ENCODE assay signal across 19 mouse cellular contexts in the genomic region with DNA sequence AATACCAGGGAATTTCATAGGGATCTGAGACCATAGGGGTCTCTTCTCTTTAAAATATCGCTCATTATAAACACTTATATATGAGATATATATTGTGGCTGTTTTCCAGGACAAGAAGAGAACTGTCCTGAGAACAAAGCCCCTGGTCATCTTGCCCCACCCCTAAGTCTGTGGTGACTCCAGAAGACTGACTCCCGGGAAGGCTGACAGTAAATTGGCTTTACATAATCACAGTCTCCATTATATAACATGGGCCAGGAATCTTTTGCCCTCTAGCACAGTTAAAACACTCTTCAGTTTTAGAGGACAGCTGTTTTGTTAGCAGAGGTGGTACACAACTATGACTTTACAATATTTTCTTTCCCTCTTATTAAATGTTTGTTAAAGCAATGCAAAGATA.
DNase-seq lines count a peak whose midpoint lies in the region; ATAC-seq lines count a peak whose summit lies in the region.
"Had no signal": no experiment of that assay in that cellular context is flagged by ENCODE, and none has a peak within 500 bp of the region (broad histone marks: within the 10 kb centered on the region; RNA-seq: fewer than 3 reads in every experiment).

No protein-coding gene starts in this region.

- H3K4me2 ChIP-seq in embryonic facial prominence, embryonic 13.5 days, result 0 out of 2 replicates have a peak overlapping the region, but pooled peaks have one; percentile 5
- no peak overlapping the region for H3K4me2 ChIP-seq in heart, embryonic 15.5 days
- no peak overlapping the region for H3K4me2 ChIP-seq in kidney, embryonic 15.5 days
- H3K4me2 ChIP-seq: forebrain, embryonic 12.5 days; limb, embryonic 12.5 days; midbrain, embryonic 11.5 days had no signal

- H3K27me3 ChIP-seq in embryonic facial prominence, embryonic 13.5 days, result no peaks in the 10 kb centered on the region
- no peaks in the 10 kb centered on the region for H3K27me3 ChIP-seq in embryonic facial prominence, embryonic 10.5 days (replicated peaks; ENCODE audit: low read depth, poor library complexity, severe bottlenecking)
- no peaks in the 10 kb centered on the region for H3K27me3 ChIP-seq in heart, embryonic 15.5 days
- H3K27me3 ChIP-seq in kidney, embryonic 15.5 days, result no peaks in the 10 kb centered on the region
- H3K27me3 ChIP-seq: forebrain, embryonic 12.5 days; limb, embryonic 12.5 days had no signal

- intact Hi-C loops in left cerebral cortex, postnatal 25 days (cut with DNase I), result no loop called here

- no peak overlapping the region for H3K4me3 ChIP-seq in embryonic facial prominence, embryonic 13.5 days
- H3K4me3 ChIP-seq in embryonic facial prominence, embryonic 10.5 days, result no peak overlapping the region
- no peak overlapping the region for H3K4me3 ChIP-seq in heart, embryonic 15.5 days
- no peak overlapping the region for H3K4me3 ChIP-seq in kidney, embryonic 15.5 days (replicated peaks)
- H3K4me3 ChIP-seq: erythroblast, embryonic 14.5 days; forebrain, embryonic 12.5 days; limb, embryonic 12.5 days had no signal

- DNase-seq in embryonic facial prominence, embryonic 10.5 days (ENCODE audit: low spot score), result no peak
- no peak for DNase-seq in heart, adult 18-20 months
- peak; percentile 67 for DNase-seq in kidney, adult 9 months
- DNase-seq in adipocyte (ENCODE audit: low spot score), result peak; percentile 57
- no peak for DNase-seq in left cerebral cortex, postnatal 25 days (ENCODE audit: low spot score in 2 of 2)
- DNase-seq: cerebellum, adult 8-10 months; kidney, adult 11 months; kidney, postnatal 14 days; layer of hippocampus, postnatal 36 days; lung, postnatal 10 days had no signal

- H3K9me3 ChIP-seq in embryonic facial prominence, embryonic 13.5 days, result no peaks in the 10 kb centered on the region
- no peaks in the 10 kb centered on the region for H3K9me3 ChIP-seq in embryonic facial prominence, embryonic 10.5 days
- no peaks in the 10 kb centered on the region for H3K9me3 ChIP-seq in heart, embryonic 15.5 days (replicated peaks)
- H3K9me3 ChIP-seq in kidney, embryonic 15.5 days (replicated peaks), result no peaks in the 10 kb centered on the region
- H3K9me3 ChIP-seq: forebrain, embryonic 12.5 days; limb, embryonic 12.5 days had no signal

- ATAC-seq in embryonic facial prominence, embryonic 13.5 days (ENCODE audit: insufficient number of reproducible peaks, insufficient read depth, low FRiP score, low TSS enrichment, low read depth), result no peak
- ATAC-seq in heart, embryonic 15.5 days (replicated peaks; ENCODE audit: insufficient number of reproducible peaks, insufficient read depth, low FRiP score, low read depth), result no peak
- no peak for ATAC-seq in kidney, embryonic 15.5 days (replicated peaks; ENCODE audit: low FRiP score)
- ATAC-seq: hindbrain, postnatal 0 days had no signal

- H3K36me3 ChIP-seq in embryonic facial prominence, embryonic 13.5 days, result 0 out of 2 replicates have a peak, but pooled peaks cover 6% of the 10 kb centered on the region
- H3K36me3 ChIP-seq in embryonic facial prominence, embryonic 10.5 days (replicated peaks), result no peaks in the 10 kb centered on the region
- peaks cover 2% of the 10 kb centered on the region; the same call in 1 of the 2 replicates for H3K36me3 ChIP-seq in heart, embryonic 15.5 days
- H3K36me3 ChIP-seq in kidney, embryonic 15.5 days, result no peaks in the 10 kb centered on the region
- H3K36me3 ChIP-seq: forebrain, embryonic 12.5 days had no signal

- no peak overlapping the region for H3K9ac ChIP-seq in embryonic facial prominence, embryonic 13.5 days
- H3K9ac ChIP-seq in heart, embryonic 15.5 days, result no peak overlapping the region
- no peak overlapping the region for H3K9ac ChIP-seq in kidney, embryonic 15.5 days
- H3K9ac ChIP-seq: forebrain, embryonic 12.5 days; limb, embryonic 12.5 days; liver, embryonic 14.5 days had no signal

- H3K27ac ChIP-seq in embryonic facial prominence, embryonic 13.5 days, result no peak overlapping the region
- no peak overlapping the region for H3K27ac ChIP-seq in embryonic facial prominence, embryonic 10.5 days (replicated peaks)
- H3K27ac ChIP-seq in heart, embryonic 15.5 days, result peak overlapping the region; percentile 22; the same call in 1 of the 2 replicates
- no peak overlapping the region for H3K27ac ChIP-seq in kidney, embryonic 15.5 days
- H3K27ac ChIP-seq: forebrain, embryonic 12.5 days; hindbrain, postnatal 0 days; limb, embryonic 12.5 days; liver, embryonic 14.5 days had no signal

- peaks cover 55% of the 10 kb centered on the region for H3K4me1 ChIP-seq in embryonic facial prominence, embryonic 13.5 days
- peaks cover 43% of the 10 kb centered on the region for H3K4me1 ChIP-seq in embryonic facial prominence, embryonic 10.5 days
- peaks cover 50% of the 10 kb centered on the region for H3K4me1 ChIP-seq in heart, embryonic 15.5 days (replicated peaks)
- H3K4me1 ChIP-seq in kidney, embryonic 15.5 days, result peaks cover 11% of the 10 kb centered on the region; the same call in 1 of the 2 replicates

- 50% methylated on average over 2 of the region's 2 CpGs for WGBS in embryonic facial prominence, embryonic 13.5 days
- WGBS in embryonic facial prominence, embryonic 10.5 days, result 49% methylated on average over 2 of the region's 2 CpGs
- WGBS in heart, embryonic 15.5 days, result 45% methylated on average over 2 of the region's 2 CpGs
- WGBS in kidney, embryonic 15.5 days, result 59% methylated on average over 2 of the region's 2 CpGs

Comparison
In these comparisons a context has a peak if more than half of its experiments do, and no peak if none do; other contexts are left out.
1. DNase-seq: peak in kidney, adult 9 months (single experiment) and adipocyte (single experiment); none in embryonic facial prominence, embryonic 10.5 days (single experiment), heart, adult 18-20 months (0 of 2) and left cerebral cortex, postnatal 25 days (0 of 2).